Mouse (Mus musculus) neural tube, embryonic 11.5 days (tissue): ENCODE results near the gene Sstr3. TPM values are rescaled to one million over a fixed set of nuclear protein-coding genes. Genes with fewer than 3 reads are reported as not detected.
A peak's percentile ranks its signal among the peaks of the same experiment; 100 is the strongest.

Source experiments
- ATAC-seq: fragments of 200-750 bp; cut with Nextera tagmentation; 2 replicates; pipeline ENCODE4 v1.8.0; 2017; ENCODE audit warnings: moderate number of reproducible peaks, mild to moderate bottlenecking, moderate TSS enrichment, moderate library complexity; ENCODE audit not compliant: insufficient read depth, low FRiP score, low TSS enrichment
- DNase-seq: peaks from one replicate; pipeline ENCODE4 v3.0.0-alpha.2; 2015; ENCODE audit warnings: low spot score
- H3K27ac ChIP-seq: fragments of 300-500 bp; sonication (generic); 2 replicates; pipeline ENCODE4 v1.5.1; 2014; ENCODE audit warnings: low read depth, mild to moderate bottlenecking, low read length
- H3K27me3 ChIP-seq: fragments of 300-500 bp; sonication (generic); 2 replicates; pipeline ENCODE4 v1.6.1; 2014; ENCODE audit warnings: mild to moderate bottlenecking, low read length, mixed read lengths; ENCODE audit not compliant: control insufficient read depth, insufficient read depth
- H3K36me3 ChIP-seq: fragments of 300-500 bp; sonication (generic); 2 replicates; pipeline ENCODE4 v1.6.1; 2014; ENCODE audit warnings: mild to moderate bottlenecking, low read length, moderate library complexity, mixed read lengths; ENCODE audit not compliant: control insufficient read depth, insufficient read depth
- H3K4me1 ChIP-seq: fragments of 300-500 bp; sonication (generic); 2 replicates; pipeline ENCODE4 v1.6.1; 2014; ENCODE audit warnings: low read length, mixed read lengths; ENCODE audit not compliant: control insufficient read depth, insufficient read depth
- H3K4me2 ChIP-seq: fragments of 300-500 bp; sonication (generic); 2 replicates; pipeline ENCODE4 v1.6.1; 2014; ENCODE audit warnings: low read depth, mild to moderate bottlenecking, moderate library complexity
- H3K4me3 ChIP-seq: fragments of 300-500 bp; sonication (generic); 2 replicates; pipeline ENCODE4 v1.5.1; 2014; ENCODE audit warnings: low read depth, low read length
- H3K9ac ChIP-seq: fragments of 300-500 bp; sonication (generic); 2 replicates; pipeline ENCODE4 v1.6.1; 2014; ENCODE audit warnings: mild to moderate bottlenecking, low read length
- H3K9me3 ChIP-seq: fragments of 300-500 bp; sonication (generic); 2 replicates; pipeline ENCODE4 v1.6.1; 2016; ENCODE audit warnings: low read length; ENCODE audit not compliant: control insufficient read depth
- WGBS: fragments of 180-500 bp; shearing (Covaris S2); extraction: QIAGEN DNeasy Blood & Tissue Kit; methylation state at CpG from one replicate; pipeline ENCODE4 v1.1.7; 2014; 5-methylcytosine and 5-hydroxymethylcytosine counted together
- polyA plus RNA-seq: library from polyadenylated mRNA; unstranded; fragments of >200 nt; fragmentation: Nextera tagmentation; extraction: Ambion mirVana; gene quantifications from 2 replicates; pipeline ENCODE4 v1.2.1, GENCODE M21; 2014

Sstr3 gene
- polyA plus RNA-seq, 1 experiment from 2014 or later = 0.38 TPM

DNA sequence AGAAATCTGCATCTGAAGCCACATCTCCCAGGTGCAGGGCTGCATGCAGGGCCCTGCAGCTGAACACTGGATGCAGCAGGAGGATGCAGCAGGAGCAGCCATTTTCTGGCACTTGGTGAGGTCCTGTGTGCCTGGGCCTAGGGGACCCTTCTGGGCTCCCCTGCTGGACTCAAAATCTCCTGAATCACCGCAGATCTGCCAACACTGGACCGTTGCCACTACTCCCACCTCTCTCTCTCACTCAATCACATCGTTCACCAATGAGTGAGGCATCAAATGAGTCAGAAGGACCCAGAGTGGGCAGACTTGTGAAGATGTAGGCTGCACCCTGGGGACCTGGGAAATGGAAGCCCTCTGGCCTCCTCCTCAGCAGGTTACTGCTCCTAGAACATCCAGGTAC is 3.4 kb downstream of the Sstr3 start:
- no peak overlapping the region for H3K27ac ChIP-seq
- no peaks in the 10 kb centered on the region for H3K4me1 ChIP-seq
- WGBS = 81% methylated on average over 3 of the region's 3 CpGs
- no peaks in the 10 kb centered on the region for H3K36me3 ChIP-seq
- 0 out of 2 replicates have a peak, but pooled peaks cover 2% of the 10 kb centered on the region for H3K27me3 ChIP-seq
- H3K4me3 ChIP-seq = no peak overlapping the region
- no peaks in the 10 kb centered on the region for H3K9me3 ChIP-seq
- H3K9ac ChIP-seq = no peak overlapping the region
- DNase-seq (no peak), ATAC-seq (no peak)
- no peak overlapping the region for H3K4me2 ChIP-seq

- Histone ChIP-seq H3K9ac (no peak overlapping the region), H3K36me3 (no peaks in the 10 kb centered on the region), H3K27ac (no peak overlapping the region), H3K4me3 (no peak overlapping the region), H3K9me3 (no peaks in the 10 kb centered on the region), H3K4me1 (peaks cover 6% of the 10 kb centered on the region), H3K27me3 (no peaks in the 10 kb centered on the region), H3K4me2 (no peak overlapping the region)
- DNase-seq = no peak
- 55% methylated on average over 10 of the region's 10 CpGs for WGBS
- ATAC-seq = no peak
Observed at GRCm38 (mm10) chr15:78535723-78536421, 8.6 kb downstream of the Sstr3 start.

DNA sequence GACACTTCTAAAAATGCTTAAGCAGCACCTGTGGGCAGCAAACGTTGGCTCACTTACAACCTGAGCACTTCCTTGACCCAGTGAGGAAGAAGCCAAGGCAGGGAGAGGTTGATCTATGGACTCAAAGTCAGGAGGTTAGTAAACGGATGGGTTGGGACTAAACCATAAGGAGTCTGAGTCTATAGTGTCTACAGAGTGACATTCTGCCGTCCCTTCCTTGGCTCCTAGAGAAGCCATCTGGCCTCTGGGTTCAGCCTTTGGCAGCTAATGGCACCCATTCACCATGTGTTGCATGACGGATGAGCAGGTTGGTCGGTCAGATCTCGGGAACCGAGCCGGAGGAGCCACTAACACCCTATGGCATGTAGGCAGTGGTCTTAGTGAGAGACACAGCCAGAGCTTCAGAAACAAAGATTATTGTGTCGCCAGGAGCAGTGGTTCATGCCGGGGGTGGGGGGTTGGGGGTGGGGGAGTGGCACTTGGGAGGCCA is 11.1 kb downstream of the Sstr3 start:
- Histone ChIP-seq H3K27me3 (no peaks in the 10 kb centered on the region), H3K36me3 (no peaks in the 10 kb centered on the region), H3K27ac (no peak overlapping the region), H3K4me3 (no peak overlapping the region), H3K9me3 (no peaks in the 10 kb centered on the region), H3K4me2 (no peak overlapping the region), H3K4me1 (peaks cover 12% of the 10 kb centered on the region), H3K9ac (no peak overlapping the region)
- 58% methylated on average over 10 of the region's 10 CpGs for WGBS
- DNase-seq = no peak
- no peak for ATAC-seq

- Histone ChIP-seq H3K27ac (no peak overlapping the region), H3K9ac (no peak overlapping the region), H3K4me2 (no peak overlapping the region), H3K27me3 (no peaks in the 10 kb centered on the region), H3K36me3 (no peaks in the 10 kb centered on the region), H3K4me3 (no peak overlapping the region), H3K4me1 (peaks cover 12% of the 10 kb centered on the region), H3K9me3 (no peaks in the 10 kb centered on the region)
- ATAC-seq = no peak
- DNase-seq = no peak
- 70% methylated on average over 10 of the region's 10 CpGs for WGBS
Observed at GRCm38 (mm10) chr15:78532566-78533345, 11.7 kb downstream of the Sstr3 start.

GRCm38 (mm10) chr15:78531901-78532469 is 12.5 kb downstream of the Sstr3 start:
- ATAC-seq (peak; percentile 78), DNase-seq (peak; percentile 95)
- H3K9me3 ChIP-seq = no peaks in the 10 kb centered on the region
- peak overlapping the region; percentile 23 for H3K27ac ChIP-seq
- peak overlapping the region; percentile 51 for H3K9ac ChIP-seq
- H3K27me3 ChIP-seq = no peaks in the 10 kb centered on the region
- peaks cover 12% of the 10 kb centered on the region for H3K4me1 ChIP-seq
- peak overlapping the region; percentile 51 for H3K4me2 ChIP-seq
- peak overlapping the region; percentile 15 for H3K4me3 ChIP-seq
- no peaks in the 10 kb centered on the region for H3K36me3 ChIP-seq
- WGBS = under 1% methylated on average over 25 of the region's 25 CpGs

- WGBS = 81% methylated on average over 4 of the region's 4 CpGs
- ATAC-seq (no peak), DNase-seq (no peak)
- H3K4me2 ChIP-seq = peak overlapping the region; percentile 51; the same call in 1 of the 2 replicates
- H3K9me3 ChIP-seq = no peaks in the 10 kb centered on the region
- peak overlapping the region; percentile 51 for H3K9ac ChIP-seq
- no peaks in the 10 kb centered on the region for H3K36me3 ChIP-seq
- H3K27ac ChIP-seq = peak overlapping the region; percentile 23; the same call in 1 of the 2 replicates
- H3K4me1 ChIP-seq = peaks cover 12% of the 10 kb centered on the region
- no peak overlapping the region; the same call in 1 of the 2 replicates for H3K4me3 ChIP-seq
- no peaks in the 10 kb centered on the region for H3K27me3 ChIP-seq
Observed at GRCm38 (mm10) chr15:78531451-78531720, 13.1 kb downstream of the Sstr3 start.

- no peaks in the 10 kb centered on the region for H3K36me3 ChIP-seq
- H3K9me3 ChIP-seq = no peaks in the 10 kb centered on the region
- no peak for ATAC-seq
- peaks cover 12% of the 10 kb centered on the region for H3K4me1 ChIP-seq
- H3K9ac ChIP-seq = peak within 1 kb of the TSS; percentile 51
- peak within 1 kb of the TSS; percentile 51 for H3K4me2 ChIP-seq
- H3K27me3 ChIP-seq = no peaks in the 10 kb centered on the region
- H3K27ac ChIP-seq = peak within 1 kb of the TSS; percentile 23
- H3K4me3 ChIP-seq = peak within 1 kb of the TSS; percentile 15
- no peak for DNase-seq
- 72% methylated on average over 17 of the region's 17 CpGs for WGBS
Observed at GRCm38 (mm10) chr15:78530671-78531450, 13.6 kb downstream of the Sstr3 start, which contains the start of gene C1qtnf6. C1qtnf6 (minus strand) TSS chr15:78531416.

- Histone ChIP-seq H3K9me3 (no peaks in the 10 kb centered on the region), H3K27ac (no peak overlapping the region), H3K4me3 (no peak overlapping the region), H3K9ac (0 out of 2 replicates have a peak overlapping the region, but pooled peaks have one; percentile 5), H3K4me2 (no peak overlapping the region), H3K27me3 (no peaks in the 10 kb centered on the region), H3K36me3 (no peaks in the 10 kb centered on the region), H3K4me1 (peaks cover 12% of the 10 kb centered on the region)
- no peak for DNase-seq
- 79% methylated on average over 3 of the region's 3 CpGs for WGBS
- ATAC-seq = no peak
Observed at GRCm38 (mm10) chr15:78530141-78530540, 14.3 kb downstream of the Sstr3 start.
